Mouse (Mus musculus) thymus, adult 18-20 months (tissue): Measurements from ENCODE around the gene Gm10358.
"Not testable (repeated sequence)": the region's sequence is repeated elsewhere in the genome, so short reads cannot be mapped to it uniquely, and the experiment has no call there.

ENCODE experiments used
- DNase-seq, 2 experiments: peaks; one replicate each; pipeline ENCODE4 v3.0.0; 2022; ENCODE audit warnings: mixed read lengths in 2 of 2

Gene Gm10358

GRCm38 (mm10) chr8:75406489-75406888, at the start of gene Gm10358:
Gene Gm10358, minus strand, starts transcription at chr8:75406589.
- DNase-seq = no peak

GRCm38 (mm10) chr8:75448394-75448793, 42.0 kb upstream of the Gm10358 start, which contains the start of gene Iqcm:
Gene Iqcm, plus strand, starts transcription at chr8:75448694.
- DNase-seq = no peak

DNA sequence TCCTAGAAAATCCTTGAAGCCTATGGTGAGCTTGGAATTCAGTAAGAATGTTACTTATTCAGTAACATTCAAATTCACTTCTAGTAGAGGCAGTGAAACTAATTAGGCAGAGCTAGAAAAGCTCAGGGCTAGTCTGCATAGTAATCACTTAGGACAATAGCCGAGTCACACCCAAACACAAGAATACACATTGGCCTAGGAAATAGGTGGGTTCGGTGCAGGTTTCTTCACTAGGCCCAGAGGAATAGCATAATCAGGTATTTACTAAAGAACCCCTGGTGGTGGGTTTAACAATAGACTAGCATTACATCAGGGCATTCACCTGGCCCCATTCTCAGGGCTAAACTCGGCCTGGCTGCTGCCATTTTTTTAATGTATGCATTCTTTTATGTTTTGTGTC, 9.3 kb upstream of the Gm10358 start:
- DNase-seq = not testable (repeated sequence)

DNA sequence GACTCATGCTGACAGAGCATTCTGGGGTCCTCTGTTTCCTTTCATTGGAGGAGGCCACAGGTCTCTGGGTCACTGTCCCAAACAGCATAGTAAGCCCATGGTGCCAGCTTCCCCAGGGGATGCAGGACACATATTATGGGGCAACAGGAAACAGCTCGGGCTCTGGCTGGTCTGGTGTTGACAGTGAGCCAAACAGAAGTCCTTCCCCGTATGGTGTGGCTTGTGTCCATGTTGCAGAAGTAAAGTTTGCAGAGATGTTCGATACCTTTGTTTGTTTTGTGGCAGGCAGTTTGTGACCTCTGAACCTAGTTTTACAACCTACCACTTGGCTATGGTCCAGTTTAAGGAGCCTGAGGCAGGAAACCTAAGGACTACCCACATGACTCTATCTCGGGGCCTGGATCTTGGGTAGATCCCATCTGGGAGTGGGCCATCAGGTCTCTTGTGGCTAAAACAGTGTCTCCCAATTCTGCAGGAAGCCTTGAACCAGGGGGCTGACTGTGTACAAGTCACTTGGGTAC, 21.6 kb downstream of the Gm10358 start:
- DNase-seq = no peak

GRCm38 (mm10) chr8:75375530-75376123, 30.8 kb downstream of the Gm10358 start:
- no peak for DNase-seq

- DNase-seq = no peak
Measured at GRCm38 (mm10) chr8:75372006-75372405, 34.4 kb downstream of the Gm10358 start.
